Mouse (Mus musculus) pancreas, adult 10 weeks (tissue): ENCODE results near the gene Luzp2. TPM values are rescaled to one million over a fixed set of nuclear protein-coding genes. Genes with fewer than 3 reads are reported as not detected.

ENCODE experiments used
- polyA plus RNA-seq: library from polyadenylated mRNA; stranded (reverse); fragments of 350-450 nt; fragmentation: Illumina TruSeq; extraction: RNeasy Lipid Tissue Mini Kit (QIAGEN cat#74804); gene quantifications from one replicate; pipeline ENCODE4 v1.2.3, GENCODE M21; 2015; ENCODE audit warnings: low read depth, low replicate concordance; ENCODE audit not compliant: insufficient read depth

Luzp2 gene
- not detected for polyA plus RNA-seq

GRCm38 (mm10) chr7:54835372-54835851 lies at the start of gene Luzp2:
Luzp2 (plus strand) TSS chr7:54835498.

